Mouse (Mus musculus): ENCODE measurements at regions not wholly inside any gene's neighbourhood (a gene's known extent, or its start where the extent isn't known, plus 50 kb on each side); places are given as distances from the start of the nearest gene placed in this dataset.
"Not testable (repeated sequence)": the region's sequence is repeated elsewhere in the genome, so short reads cannot be mapped to it uniquely, and the experiment has no call there.

DNA sequence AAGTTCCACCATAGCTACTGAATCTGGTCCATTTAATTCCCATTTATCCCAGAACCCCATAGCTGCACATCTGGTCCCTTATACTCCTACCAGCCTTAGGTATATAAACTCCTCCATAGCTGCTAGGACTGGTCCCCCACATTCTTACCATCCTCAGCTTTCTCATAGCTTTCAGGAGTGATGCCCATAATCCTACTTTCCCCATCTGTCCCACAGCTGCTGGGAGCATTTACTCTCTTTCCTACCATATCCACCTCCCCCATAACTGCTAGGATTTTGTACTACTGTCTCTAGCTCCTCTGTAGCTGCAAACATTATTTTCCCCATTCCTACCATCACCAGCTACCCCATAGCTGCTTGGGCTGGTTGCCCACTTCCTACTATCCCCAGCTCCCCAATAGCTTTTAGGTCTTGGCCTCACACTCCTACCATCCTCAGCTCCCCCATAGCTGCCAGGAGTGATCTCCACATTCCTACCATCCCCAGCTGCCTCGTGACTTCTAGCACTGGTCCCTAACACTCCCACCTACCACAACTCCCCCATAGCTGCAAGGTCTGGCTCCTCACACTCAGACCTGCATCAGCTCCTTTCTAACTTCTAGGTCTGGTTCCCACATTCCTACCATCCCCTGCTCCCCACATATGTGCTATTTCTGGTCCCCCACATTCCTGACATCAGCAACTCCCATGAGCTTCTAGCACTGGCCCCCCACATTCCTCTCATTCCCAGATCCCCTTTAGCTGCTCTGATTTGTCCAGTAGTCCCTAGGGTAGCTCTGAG is 106.5 kb downstream of the Tmem121 start:
- intact Hi-C loops (cut with DNase I) = no loop called here

DNA sequence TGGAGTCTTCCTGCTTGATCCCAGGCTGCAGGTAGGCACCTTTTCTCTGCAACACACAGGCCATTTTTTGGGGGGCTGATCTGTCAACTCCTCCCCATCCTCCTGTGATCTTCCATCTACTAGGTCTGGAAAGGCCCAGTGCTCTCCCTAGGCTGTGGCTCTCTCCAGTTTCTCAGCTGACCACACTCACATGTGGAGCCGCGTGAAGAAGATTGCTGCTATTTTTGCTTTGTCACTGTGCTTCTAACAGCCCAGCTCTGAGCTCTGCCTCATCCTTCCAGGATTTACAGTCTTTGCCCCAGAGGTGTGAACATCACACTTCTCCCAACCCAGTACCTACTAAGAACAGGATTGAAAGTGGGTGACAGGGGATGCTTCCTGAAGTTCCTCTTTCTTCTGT is 110.2 kb downstream of the Tmem121 start:
- intact Hi-C loops (cut with DNase I) = loop anchor here (1.0 kb wide), 1 partner anchor 27 kb away; no protein-coding TSS in a partner anchor
- H3K4me3 ChIP-seq = no peak overlapping the region
- TF ChIP-seq CTCF (IDR thresholded peaks at IDR 0.05) = no peak
- DNase-seq = no peak
- no peak overlapping the region for H3K27ac ChIP-seq

More for the DNA sequence above, 106.5 kb downstream of the Tmem121 start:
- H3K4me3 ChIP-seq = no peak overlapping the region
- H3K27ac ChIP-seq = no peak overlapping the region
- DNase-seq = no peak
- TF ChIP-seq CTCF (IDR thresholded peaks at IDR 0.05) = no peak

DNA sequence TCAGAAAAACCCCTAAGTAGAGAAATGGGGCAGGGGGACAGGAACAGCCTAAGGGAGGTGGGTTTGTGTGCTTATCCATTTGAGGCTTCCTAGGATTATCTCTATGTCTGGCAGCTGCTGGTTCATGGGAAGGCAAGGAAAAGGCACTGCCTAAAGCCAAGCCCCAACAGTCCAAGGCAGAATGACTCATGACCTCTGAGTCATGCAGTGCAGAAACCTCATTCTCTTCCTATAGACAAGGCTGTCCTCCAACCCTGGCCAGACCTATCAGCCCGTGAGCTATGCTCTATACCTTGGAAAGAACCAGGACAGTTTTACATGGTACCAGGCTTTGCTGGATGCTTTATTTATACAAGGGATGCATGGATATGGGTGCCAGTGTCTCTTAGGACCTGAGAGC is 120.2 kb downstream of the Tmem121 start:
- TF ChIP-seq CTCF (IDR thresholded peaks at IDR 0.05) = no peak
- intact Hi-C loops (cut with DNase I) = loop anchor here (2.0 kb wide), 1 partner anchor 19 kb away; no protein-coding TSS in a partner anchor
- no peak for DNase-seq
- H3K27ac ChIP-seq = no peak overlapping the region
- no peak overlapping the region for H3K4me3 ChIP-seq

DNA sequence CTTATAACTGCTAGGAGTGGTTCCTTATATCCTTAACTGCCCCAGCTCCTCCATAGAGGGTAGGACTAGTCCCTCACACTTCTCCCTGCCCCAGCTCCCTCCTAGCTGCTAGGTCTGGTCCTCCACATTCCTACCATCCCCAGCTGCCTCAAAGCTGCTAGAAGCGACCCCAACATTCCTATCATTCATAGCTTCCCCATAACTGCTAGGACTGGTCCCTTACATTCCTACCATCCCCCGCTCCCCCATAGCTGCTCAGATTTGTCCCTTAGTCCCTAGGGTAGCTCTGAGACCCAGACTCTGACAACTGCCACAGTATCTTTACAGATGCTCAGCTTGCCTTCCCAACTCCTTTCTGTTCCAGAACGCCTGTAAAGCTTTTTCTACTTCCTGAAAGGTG is 127.6 kb downstream of the Tmem121 start:
- H3K27ac ChIP-seq = no peak overlapping the region

DNA sequence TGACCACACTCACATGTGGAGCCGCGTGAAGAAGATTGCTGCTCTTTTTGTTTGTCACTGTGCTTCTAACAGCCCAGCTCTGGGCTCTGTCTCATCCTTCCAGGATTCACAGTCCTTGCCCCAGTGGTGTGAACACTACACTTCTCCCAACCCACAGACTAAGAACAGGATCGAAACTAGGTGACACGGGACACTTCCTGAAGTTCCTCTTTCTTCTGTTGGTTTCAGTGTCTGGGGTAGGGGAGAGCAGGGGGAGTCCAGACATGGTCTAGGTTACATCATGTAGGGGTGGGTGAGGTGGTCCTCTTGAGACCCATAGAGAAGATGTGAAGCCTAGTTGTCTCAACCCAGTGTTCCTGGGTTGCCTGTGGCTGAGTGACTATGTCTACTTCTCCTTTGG is 128.9 kb downstream of the Tmem121 start:
- DNase-seq = no peak
- intact Hi-C loops (cut with DNase I) = no loop called here
- Histone ChIP-seq H3K27ac (no peak overlapping the region), H3K4me3 (no peak overlapping the region)
- TF ChIP-seq CTCF (IDR thresholded peaks at IDR 0.05) = no peak

More for the DNA sequence above, 127.6 kb downstream of the Tmem121 start:
- intact Hi-C loops (cut with DNase I) = no loop called here
- H3K4me3 ChIP-seq = no peak overlapping the region
- DNase-seq = no peak
- no peak for TF ChIP-seq CTCF (IDR thresholded peaks at IDR 0.05)

DNA sequence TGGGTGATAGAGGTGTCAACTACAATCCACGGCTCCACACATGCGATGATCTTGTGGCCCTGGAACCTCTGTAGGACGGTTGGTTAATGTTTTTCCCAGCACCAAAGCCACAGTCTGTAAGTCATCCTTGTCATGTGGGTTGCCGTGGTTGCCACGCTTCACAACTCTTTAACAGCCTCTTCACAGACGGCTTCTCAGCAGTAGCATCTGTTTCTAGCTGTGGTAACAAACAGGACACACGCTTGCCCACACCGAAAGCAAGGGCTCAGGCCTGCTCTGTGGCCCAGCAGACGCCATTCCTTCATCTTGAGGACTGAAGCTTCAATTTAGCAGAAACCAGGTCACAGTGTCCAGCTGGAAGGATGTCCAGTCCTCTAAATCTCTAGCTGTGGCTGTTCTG is 135.4 kb downstream of the Tmem121 start:
- H3K4me3 ChIP-seq = no peak overlapping the region
- no peak overlapping the region for H3K27ac ChIP-seq
- no peak for DNase-seq
- no peak for TF ChIP-seq CTCF (IDR thresholded peaks at IDR 0.05)
- intact Hi-C loops (cut with DNase I) = no loop called here

DNA sequence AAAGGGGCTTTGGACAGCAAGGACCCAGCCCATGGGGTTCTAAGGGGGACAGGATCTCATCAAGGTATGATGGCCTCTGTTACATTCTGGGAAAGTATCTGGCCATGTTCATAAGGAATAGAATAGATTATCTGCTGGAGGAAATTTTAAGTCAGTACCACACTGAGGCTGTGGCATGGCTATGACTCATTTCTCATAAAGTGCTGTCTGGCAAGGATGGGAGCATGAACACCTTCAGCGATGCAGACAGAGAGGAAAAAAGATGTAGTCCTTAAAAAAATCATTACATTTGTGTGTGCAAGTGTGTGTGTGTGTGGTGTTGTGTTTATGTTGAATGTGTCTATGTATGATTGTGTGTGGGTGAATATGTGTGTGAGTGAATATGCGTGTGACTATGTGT is 136.4 kb downstream of the Tmem121 start:
- Histone ChIP-seq H3K27ac (no peak overlapping the region), H3K4me3 (no peak overlapping the region)
- no peak for TF ChIP-seq CTCF (IDR thresholded peaks at IDR 0.05)
- DNase-seq = no peak
- intact Hi-C loops (cut with DNase I) = no loop called here

DNA sequence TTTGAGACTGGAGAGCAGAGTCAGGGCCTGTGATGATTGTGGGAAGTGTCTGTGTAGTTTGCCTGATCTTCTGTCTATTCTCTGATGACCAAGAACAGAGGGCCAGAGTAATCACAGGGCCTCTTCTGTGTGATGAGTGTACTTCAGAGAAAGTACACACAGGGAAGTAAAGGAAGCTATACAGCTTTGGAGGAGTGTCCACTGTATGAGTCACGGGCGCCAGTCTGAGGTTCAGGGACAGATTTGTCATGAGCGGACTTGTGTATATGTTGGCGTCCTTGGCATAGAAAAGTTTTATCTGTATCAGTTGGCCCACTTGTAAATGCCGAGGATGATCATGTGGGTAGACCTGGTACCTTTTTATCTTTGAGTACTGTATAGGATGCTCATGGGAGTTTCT is 142.1 kb downstream of the Tmem121 start:
- DNase-seq = no peak
- TF ChIP-seq CTCF (IDR thresholded peaks at IDR 0.05) = no peak
- H3K4me3 ChIP-seq = no peak overlapping the region
- intact Hi-C loops (cut with DNase I) = no loop called here
- no peak overlapping the region for H3K27ac ChIP-seq

DNA sequence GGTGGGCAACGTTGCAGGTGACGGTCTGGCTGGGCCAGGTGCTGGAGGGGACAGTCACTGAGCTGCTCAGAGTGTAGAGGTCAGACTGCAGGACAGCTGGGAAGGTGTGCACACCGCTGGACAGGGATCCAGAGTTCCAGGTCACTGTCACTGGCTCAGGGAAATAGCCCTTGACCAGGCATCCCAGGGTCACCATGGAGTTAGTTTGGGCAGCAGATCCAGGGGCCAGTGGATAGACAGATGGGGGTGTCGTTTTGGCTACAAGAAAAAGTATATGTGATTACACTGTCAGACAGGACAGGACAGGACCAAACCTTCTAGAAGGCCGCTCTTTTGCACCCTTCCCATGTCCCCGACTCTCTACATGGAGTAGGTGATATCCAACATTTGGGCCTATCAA is 144.5 kb downstream of the Tmem121 start:
- intact Hi-C loops (cut with DNase I) = no loop called here
- no peak for TF ChIP-seq CTCF (IDR thresholded peaks at IDR 0.05)
- DNase-seq = no peak
- H3K4me3 ChIP-seq = no peak overlapping the region
- no peak overlapping the region for H3K27ac ChIP-seq

DNA sequence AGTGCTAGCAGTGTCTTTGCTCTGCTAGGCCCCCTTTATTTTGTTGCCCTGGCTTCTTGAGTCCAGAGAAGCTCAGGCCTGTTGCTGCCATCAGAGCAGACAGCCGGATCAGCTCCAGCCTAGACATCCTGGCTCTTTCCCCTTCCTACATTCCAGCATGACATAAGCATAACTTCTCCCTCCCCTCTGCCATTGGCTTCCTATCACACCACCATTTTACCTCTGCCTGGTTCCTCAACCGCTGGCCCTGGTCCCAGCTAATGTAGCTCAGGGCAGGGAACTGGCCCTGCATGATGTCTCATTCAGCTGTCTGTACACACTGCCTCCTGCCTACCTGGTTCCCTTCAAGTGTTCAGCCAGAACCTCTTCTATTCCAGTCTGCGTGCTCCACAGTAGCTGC is 146.5 kb downstream of the Tmem121 start:
- intact Hi-C loops (cut with DNase I) = no loop called here
- no peak for TF ChIP-seq CTCF (IDR thresholded peaks at IDR 0.05)
- DNase-seq = no peak
- Histone ChIP-seq H3K4me3 (no peak overlapping the region), H3K27ac (no peak overlapping the region)

DNA sequence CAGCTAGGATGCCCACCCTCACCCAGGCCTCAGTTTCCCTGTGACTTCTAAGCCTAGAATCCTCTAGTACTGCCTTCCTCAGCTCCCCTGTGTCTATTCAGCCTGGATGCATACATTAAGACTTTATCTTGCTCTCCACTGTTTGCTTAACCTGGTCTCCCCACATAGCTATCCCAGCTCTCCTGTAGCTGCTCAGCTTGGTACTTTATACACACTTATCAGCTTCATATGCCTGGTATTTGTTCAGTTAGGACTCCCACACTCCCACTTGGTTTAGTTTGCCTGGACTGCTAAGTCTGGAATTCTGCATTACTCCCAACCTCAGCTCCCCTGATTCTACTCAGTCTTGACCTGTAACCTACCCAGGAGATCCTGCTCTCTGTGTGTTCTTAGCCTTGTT is 147.7 kb downstream of the Tmem121 start:
- H3K4me3 ChIP-seq = no peak overlapping the region
- intact Hi-C loops (cut with DNase I) = no loop called here
- no peak for TF ChIP-seq CTCF (IDR thresholded peaks at IDR 0.05)
- H3K27ac ChIP-seq = no peak overlapping the region
- DNase-seq = no peak

DNA sequence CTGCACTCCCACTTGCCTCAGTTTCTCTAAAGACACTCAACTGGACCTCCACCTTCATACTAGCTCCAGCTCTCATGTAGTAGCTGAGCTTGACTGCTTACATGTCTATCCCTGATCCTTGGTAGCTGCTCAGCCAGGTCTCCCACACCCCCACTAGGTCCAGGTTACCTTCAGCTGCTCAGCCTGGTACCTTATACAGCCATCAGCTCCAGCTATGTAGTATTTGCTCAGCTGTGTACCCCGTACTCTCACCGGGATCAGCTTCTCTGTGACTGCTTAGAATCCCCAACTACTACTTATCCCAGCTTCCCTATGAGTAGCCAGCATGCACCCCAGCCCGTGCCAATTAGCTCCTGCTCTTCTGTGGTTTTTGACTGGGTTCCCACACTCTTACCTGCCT is 148.1 kb downstream of the Tmem121 start:
- H3K4me3 ChIP-seq; intact Hi-C loops (cut with DNase I); DNase-seq; H3K27ac ChIP-seq: not testable (repeated sequence)

DNA sequence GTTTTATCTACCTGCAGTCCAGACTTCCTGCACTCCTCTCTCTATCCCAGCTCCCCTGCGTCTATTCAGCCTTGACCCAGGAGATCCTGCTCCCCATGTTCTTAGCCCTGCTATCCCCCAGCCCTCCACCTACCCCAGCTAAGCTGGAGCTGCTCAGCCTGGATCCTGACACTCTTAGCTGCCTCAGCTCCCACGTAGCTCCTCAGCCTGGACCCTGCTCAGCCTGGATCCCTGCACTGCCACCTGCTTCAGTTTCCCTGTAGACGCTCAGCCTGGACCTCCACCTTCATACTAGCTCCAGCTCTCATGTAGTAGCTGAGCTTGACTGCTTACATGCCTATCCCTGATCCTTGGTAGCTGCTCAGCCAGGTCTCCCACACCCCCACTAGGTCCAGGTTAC is 151.5 kb downstream of the Tmem121 start:
- no peak for DNase-seq
- no peak for TF ChIP-seq CTCF (IDR thresholded peaks at IDR 0.05)

DNA sequence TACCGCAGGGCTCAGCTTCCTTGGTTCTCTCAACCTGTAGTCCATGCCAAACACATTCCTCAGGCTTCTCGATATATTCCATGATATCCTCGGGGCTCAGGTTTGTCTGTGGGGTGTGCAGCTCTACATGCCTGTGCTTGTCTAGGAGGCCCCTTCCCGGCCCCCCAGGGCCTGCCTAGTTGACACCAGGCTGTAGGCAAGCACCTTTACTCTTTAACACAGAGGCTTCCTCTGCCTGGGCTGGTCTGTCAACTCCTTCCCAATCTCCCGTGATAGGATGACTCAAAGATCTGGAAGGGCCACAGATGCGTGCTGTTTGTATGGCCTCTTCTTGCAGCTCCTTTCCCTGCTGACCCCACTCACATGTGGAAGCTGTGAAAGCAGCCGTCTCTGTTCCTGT is 150.4 kb upstream of the Adam6b start:
- Histone ChIP-seq H3K27ac (no peak overlapping the region), H3K4me3 (no peak overlapping the region)
- DNase-seq = no peak
- intact Hi-C loops (cut with DNase I) = no loop called here
- TF ChIP-seq CTCF (IDR thresholded peaks at IDR 0.05) = no peak

More for the DNA sequence above, 151.5 kb downstream of the Tmem121 start:
- Histone ChIP-seq H3K4me3 (no peak overlapping the region), H3K27ac (no peak overlapping the region)
- intact Hi-C loops (cut with DNase I) = no loop called here
